Mouse (Mus musculus): ENCODE data around the gene Gbe1.

Gbe1 gene

GRCm38 (mm10) chr16:70563456-70563855 lies 249.7 kb downstream of the Gbe1 start:
- in situ Hi-C loops (cut with MseI, MboI): loop anchor here in 1 of 2 experiments (25.0 kb wide), 1 partner anchor 251 kb away; the partner anchor contains the start of gene Gbe1

- in situ Hi-C loops (cut with MseI, MboI): loop anchor here in 1 of 2 experiments (25.0 kb wide), 1 partner anchor 256 kb away; the partner anchor contains the start of gene Gbe1
These were observed 254.9 kb downstream of the Gbe1 start for GRCm38 (mm10) chr16:70568341-70569265.

GRCm38 (mm10) chr16:70585964-70586363 lies 272.2 kb downstream of the Gbe1 start:
- in situ Hi-C loops (cut with MseI, MboI): no loop called here

GRCm38 (mm10) chr16:70602326-70602725 lies 288.6 kb downstream of the Gbe1 start:
- in situ Hi-C loops (cut with MseI, MboI): no loop called here

GRCm38 (mm10) chr16:70608358-70608757 lies 294.6 kb downstream of the Gbe1 start:
- in situ Hi-C loops (cut with MseI, MboI): no loop called here

GRCm38 (mm10) chr16:70617691-70618090 lies 303.9 kb downstream of the Gbe1 start:
- in situ Hi-C loops (cut with MseI, MboI): no loop called here

GRCm38 (mm10) chr16:70618168-70618567 lies 304.4 kb downstream of the Gbe1 start:
- in situ Hi-C loops (cut with MseI, MboI): no loop called here

All from mouse trophoblast stem cell (cell line).